Mouse (Mus musculus): Measurements from ENCODE around the gene Grid1.

GRCm38 (mm10) chr14:35575285-35575684, 755.4 kb downstream of the Grid1 start:
- TF ChIP-seq EP300 (IDR thresholded peaks at IDR 0.05; ENCODE audit: low read depth) (no peak), CTCF (IDR thresholded peaks at IDR 0.05; ENCODE audit: low read depth) (no peak)
